Mouse (Mus musculus): ENCODE measurements around the gene Mpv17. TPM values are rescaled to one million over a fixed set of nuclear protein-coding genes. Genes with fewer than 3 reads are reported as not detected.

Mpv17 gene
- total RNA-seq (2021) (10 to 100 TPM; 71.0 to 72.1 TPM), polyA plus RNA-seq (2012; rRNA removed) (127 and 137 TPM in 2 replicates)
- long read RNA-seq, transcript Mpv17-201 (8 exons, 1,724 nt) = major isoform, 92 of 109 reads
- long read RNA-seq, transcript Mpv17-209 (8 exons, 903 nt) = minor isoform, 6 of 109 reads
- long read RNA-seq, partial matches to known transcripts = 4 of 109 reads
- long read RNA-seq, other reads (novel, unspliced or antisense) = 6 of 109 reads

GRCm38 (mm10) chr5:31154152-31154553 lies at the start of gene Mpv17:
Mpv17 (minus strand) TSS chr5:31154251.
- peak; percentile 88 for DNase-seq

DNA sequence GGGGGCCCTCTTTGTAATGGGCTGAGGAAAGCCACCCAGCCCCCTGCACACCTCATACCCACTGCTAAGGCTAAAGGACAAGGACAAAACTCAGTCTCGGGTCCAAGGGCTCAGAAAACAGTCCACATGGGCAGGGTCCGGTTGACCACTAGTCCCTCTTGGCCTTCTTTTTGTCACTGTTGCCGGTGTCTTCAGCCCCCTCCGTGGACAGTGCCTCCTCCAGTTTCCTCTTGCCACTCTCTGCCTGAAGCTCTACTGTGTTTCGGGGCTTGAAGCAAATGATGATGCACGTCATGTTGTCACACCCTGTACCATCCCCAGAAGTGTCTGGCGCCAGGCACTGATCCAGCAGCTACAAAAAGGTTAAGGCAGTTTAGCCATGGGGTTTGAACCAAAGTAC lies 48.9 kb upstream of the Mpv17 start:
- DNase-seq = peak; percentile 37

- DNase-seq = peak; percentile 97
These were observed 47.9 kb upstream of the Mpv17 start, which contains the start of gene Zfp513 for GRCm38 (mm10) chr5:31201742-31202590. Zfp513 (minus strand) TSS chr5:31202303.

DNA sequence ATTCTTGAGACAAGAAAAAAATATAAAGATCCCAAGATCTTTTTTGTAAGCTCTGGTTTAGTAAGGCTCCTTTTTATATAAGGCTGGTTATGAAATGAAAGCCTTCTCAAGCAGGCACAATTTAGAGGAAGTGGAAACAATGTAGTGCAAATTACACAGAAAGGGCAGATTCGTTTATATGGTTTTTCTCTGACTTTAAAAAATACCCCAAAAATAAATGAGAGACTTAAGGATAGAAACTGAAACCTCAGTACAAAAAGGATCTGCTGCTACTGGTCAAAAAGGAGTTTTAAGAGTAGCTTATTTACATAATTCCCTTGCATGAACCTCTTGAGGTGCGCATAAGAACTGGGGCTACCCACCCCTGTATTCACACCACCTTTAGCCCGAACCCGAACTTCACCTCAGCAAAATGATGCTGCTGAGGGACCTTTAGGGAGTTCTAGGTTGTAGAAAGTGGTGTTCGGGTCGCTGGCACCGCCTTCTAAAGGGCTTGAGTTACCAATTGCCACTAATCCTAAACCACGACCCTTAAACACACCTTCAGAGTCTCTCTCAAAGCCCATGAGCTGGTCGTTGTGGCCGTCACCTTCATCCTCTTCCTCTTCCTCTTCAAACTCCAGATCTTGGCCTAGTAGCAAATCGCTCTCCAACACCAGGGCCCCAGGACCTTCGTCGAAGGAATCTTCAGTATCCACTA lies 47.1 kb upstream of the Mpv17 start:
- DNase-seq = no peak

DNA sequence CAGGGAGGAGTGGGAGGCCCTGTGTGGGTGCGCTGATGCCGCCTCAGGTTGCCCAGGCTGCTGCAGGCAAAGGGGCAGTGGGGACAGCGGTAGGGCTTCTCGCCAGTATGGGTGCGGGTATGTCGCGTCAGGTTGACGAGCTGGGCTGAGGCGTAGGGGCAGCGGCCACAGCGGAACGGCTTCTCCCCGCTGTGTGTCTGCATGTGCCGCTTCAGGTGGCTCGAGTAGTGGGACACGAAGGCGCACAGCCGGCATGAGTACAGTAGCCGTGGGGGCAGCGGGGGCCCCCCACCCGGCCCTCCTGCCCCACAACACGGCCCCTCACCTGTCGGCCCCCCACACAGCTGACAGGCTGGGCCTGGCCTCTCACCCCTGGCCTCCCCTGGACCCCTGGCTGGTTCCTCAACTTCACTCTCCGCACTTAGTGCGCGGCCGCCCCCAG lies 46.3 kb upstream of the Mpv17 start:
- DNase-seq = peak; percentile 38

DNA sequence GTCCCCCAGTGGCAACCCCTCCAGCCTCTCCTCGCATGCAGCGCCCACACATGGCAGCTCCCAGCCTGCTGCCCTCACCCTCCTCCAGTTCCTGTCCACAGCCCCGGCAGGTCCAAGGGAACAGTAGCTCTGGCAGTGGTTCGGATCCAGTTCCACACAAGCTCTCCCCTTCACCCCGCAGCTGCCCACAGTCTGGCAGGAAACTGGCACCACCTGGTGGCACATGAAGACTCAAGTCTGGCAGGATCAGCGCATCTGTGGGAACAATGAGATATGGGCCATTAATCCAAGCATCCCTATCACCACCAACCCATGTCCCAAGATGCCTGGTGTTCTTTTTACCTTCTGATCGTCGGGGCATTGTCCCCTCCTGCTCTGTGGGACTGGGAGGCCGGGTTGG lies 45.8 kb upstream of the Mpv17 start:
- no peak for DNase-seq

- DNase-seq = peak; percentile 25
These were observed 45.4 kb upstream of the Mpv17 start for GRCm38 (mm10) chr5:31199321-31199892.

DNA sequence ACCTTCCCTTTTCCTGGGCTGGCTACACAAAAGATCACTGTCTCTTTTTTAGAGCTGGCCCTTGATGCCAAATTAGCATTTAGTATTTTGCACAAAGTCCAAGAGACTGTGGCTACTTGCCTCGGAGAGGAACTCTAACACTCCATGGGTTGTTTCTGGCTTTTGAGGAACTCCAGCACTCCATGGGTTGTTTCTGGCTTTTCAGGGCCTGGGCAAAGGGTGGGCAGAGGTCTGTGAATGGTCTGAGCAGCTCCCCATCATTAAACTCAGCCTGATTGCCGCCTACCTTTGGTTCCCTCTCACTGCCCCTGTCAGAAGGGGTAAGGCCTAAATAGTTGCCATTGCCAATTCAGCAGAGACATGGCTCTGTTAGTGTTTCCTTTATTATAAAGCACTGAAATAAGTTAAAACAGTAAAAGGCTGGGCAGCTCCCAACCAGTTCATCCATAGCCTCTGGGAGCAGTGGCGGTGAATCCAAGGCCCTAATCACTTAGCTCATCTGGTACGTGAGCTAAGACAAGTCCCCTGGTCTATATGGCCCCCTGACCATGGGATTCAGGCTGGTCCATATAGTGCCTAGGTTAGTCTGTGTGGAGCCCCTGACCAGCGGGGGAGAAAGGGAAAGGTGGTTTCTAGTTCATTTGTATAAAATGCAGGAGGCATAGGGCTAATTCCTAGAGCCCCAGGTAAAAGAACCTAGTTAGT lies 44.7 kb upstream of the Mpv17 start:
- peak; percentile 20 for DNase-seq

- DNase-seq = peak; percentile 17
These were observed 44.1 kb upstream of the Mpv17 start for GRCm38 (mm10) chr5:31198170-31198569.

DNA sequence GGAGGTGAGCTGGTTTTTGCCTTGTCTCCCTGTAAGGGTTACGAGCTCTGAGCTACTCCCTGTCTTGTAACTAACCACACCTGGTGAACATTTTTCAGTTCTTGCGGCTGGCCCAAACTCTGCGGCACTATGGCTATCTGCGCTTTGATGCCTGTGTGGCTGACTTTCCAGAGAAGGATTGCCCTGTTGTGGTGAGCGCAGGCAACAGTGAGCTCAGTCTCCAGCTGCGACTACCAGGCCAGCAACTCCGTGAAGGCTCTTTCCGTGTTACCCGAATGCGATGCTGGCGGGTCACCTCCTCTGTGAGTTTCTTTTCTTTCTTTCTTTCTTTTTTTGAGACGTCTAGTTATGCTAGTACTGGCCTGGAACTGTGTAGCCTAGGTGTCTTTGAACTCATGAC lies 43.0 kb upstream of the Mpv17 start:
- no peak for DNase-seq

- DNase-seq = peak; percentile 38
These were observed 42.2 kb upstream of the Mpv17 start for GRCm38 (mm10) chr5:31196207-31196606.

DNA sequence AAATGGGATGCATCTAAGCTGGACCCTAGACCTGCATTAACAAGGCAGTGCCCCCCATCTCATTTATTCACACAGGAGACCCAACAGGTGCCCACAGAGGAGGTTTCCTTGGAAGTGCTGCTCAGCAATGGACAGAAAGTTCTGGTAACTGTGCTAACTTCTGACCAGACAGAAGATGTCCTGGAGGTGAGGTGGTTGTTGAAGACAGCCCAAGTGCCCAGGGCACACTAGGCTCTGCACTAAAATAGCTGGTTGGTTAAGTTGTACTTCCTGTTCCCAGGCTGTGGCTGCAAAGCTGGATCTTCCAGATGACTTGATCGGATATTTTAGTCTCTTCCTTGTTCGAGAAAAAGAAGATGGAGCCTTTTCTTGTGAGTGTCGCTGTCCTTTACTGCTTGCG lies 41.6 kb upstream of the Mpv17 start:
- DNase-seq = no peak

DNA sequence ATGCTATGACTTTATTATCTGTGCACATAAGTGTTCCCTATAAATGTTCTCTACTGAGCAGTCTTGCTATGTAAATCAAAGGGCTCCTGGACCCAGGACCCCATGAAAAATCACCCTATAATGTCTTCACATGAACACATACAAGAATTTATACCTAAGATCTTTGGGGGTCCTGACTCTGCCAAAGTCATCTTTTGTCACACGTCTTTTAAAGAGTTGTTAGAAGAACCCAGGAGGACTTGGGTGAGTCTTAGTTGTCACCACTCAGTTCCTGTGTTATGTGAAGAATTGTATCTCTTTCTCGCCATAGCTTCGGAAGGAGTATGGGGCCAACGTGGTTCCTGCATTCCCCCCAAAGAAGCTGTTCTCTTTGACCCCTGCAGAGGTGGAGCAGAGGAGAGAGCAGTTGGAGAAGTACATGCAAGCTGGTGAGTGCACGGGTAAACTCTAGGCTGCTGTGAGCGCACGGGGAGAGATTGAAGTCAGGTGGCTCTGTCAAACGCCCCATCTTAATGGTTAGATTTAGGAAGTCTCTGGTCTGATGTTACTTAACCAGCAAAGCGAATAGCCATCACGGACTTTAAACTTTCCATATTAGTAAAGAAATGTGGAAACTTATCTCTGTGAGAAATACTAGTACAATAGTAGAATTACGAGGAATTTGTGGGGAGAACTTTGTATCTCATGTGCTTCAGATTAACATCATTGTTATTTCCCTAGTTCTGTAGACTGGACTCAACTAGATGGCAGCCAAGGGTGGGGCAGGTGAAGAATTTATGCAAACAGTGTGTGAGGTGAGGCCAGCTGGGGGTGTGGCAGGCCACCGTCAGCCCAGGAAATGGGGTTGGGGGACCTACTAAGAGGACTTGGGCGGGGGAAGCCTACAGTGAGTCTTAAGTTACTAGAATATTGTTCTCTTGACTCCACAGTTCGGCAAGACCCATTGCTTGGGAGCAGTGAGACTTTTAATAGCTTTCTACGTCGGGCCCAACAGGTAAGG lies 40.7 kb upstream of the Mpv17 start:
- no peak for DNase-seq

GRCm38 (mm10) chr5:31193631-31194281 lies 39.7 kb upstream of the Mpv17 start:
- no peak for DNase-seq

GRCm38 (mm10) chr5:31192939-31193630 lies 39.0 kb upstream of the Mpv17 start, which contains the start of the genes Snx17 and Eif2b4:
Snx17 (plus strand) TSS chr5:31193227.
Eif2b4 (minus strand) TSS chr5:31193430.
- DNase-seq = peak; percentile 100

GRCm38 (mm10) chr5:31192045-31192938 lies 38.2 kb upstream of the Mpv17 start:
- no peak for DNase-seq

DNA sequence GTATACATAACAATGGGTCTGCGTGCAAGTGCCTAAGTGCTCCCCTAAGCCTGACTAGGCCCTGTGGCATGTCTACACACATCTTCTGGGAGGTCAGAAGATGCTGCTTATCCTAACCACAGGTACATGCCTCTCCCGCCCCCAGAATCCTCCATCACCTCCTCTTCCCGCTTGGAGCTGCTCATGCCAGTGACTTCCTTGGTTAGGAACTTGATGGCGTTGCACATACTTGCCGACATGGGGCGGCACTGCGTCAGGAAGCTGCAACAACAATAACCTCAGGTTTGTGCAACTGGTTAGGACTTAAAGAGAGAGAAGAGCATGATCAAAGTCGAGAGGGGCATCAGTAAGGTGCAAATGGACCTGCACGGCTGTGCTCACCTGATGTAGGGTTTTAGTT lies 36.1 kb upstream of the Mpv17 start:
- no peak for DNase-seq

DNA sequence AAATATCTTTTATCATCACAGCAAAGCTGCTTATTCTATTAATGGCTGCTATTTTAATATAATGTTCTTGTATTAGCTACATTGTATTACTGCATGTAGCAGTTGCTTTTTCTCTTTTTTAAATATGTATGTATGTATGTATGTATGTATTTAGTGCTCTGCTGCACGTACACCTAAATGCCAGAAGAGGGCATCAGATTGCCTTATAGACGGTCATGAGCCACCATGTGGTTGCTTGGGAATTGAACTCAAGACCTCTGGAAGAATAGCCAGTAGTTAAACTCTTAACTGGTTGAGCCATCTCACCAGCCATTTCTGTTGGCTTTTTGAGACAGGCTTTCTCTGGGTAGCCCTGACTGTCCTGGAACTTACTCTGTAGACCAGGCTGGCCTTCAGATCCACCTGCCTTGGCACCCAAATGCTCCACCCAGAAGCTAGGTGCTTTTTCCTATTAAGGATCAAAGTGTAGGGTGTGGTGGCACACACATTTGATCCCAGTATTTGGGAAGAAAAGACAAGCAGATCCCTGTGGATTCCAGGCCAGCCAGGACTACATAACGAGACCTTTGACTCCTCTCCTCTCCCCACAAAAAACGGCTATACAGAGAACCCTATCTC lies 34.3 kb upstream of the Mpv17 start:
- no peak for DNase-seq
